Mouse (Mus musculus): Measurements from ENCODE around the gene Nprl3.
A peak's percentile ranks its signal among the peaks of the same experiment; 100 is the strongest.

Gene Nprl3

DNA sequence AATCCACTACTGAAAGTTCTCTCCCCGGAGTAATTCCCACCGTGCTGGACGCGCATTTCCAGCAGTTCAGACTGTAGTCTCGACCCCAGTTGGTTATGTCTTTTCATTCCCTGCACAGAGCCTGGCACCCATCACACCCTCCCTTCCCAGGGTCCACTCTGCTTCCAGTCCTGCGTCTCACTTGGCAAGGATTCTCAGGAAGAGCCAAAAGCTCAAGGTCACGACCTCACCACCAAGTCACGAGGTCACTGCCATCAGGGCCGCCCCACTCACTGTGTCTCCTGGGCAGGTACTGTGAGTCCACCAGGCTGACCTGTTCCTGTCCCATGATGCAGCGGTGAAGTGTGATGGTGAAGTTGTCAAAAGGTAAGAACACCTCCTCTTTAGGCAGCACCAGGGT lies 73.4 kb downstream of the Nprl3 start:
- DNase-seq, result no peak

DNA sequence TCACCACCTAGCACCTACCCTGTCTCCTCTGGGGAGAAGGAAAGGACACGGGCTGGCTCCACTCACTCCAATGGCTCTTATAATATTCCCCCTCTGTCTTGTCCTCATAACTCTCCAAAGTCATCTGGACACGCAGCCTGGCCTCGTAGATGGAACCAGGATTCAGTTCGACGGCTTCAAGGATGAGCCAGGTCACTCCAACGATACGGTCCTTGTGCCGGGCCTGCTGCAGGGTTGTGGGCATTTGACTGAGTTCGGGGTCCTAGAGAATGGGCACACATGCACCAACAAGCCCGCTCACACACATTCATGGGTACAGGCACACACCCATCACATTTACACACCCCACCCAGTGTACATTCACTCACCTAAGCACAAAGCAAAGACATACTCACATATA lies 74.4 kb downstream of the Nprl3 start:
- no peak for DNase-seq

DNA sequence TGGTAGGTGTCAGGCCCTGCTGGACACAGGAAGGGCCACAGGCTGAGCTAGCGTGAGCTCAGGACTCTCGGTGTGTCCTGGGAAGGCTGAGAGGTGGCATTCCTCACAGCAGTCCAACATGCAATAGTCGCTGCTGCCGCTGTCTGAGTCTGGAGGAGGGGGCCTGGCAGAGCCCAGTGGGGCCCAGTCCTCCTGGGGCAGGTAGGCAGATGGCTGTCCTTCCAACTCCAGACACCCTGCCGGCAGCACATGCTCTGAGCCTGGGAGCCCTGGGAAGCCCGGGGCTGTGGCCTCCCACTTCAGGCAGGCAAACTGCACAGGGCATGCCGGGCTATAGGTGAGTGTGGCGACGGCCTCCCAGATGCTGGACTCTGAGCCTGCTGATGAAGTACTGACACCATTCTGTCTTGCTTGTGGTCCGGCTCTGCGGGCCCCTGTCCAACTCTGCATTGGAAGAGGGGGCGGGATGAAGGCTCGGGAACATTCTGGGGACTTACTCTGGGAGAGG lies 76.8 kb downstream of the Nprl3 start:
- no peak for DNase-seq

DNA sequence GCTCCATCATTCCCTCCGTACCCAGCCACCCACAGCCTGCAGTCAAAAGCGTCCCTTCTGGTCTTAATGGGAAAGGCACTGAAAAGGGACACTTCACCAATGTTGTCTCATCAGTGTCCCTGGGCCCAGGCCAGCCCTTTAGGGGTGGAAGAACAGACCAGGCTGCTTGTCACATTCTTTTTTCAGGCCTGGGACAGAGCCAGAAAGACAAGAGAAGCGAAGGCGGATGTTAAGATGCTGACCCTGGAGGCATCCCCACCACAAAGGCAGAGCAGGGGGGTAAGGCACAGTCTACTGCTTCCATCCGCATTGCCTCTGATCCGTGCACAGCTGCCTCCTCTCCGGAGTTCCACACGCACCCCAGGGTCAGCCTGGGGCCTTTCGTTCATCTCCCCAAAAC lies 77.4 kb downstream of the Nprl3 start:
- no peak for DNase-seq

DNA sequence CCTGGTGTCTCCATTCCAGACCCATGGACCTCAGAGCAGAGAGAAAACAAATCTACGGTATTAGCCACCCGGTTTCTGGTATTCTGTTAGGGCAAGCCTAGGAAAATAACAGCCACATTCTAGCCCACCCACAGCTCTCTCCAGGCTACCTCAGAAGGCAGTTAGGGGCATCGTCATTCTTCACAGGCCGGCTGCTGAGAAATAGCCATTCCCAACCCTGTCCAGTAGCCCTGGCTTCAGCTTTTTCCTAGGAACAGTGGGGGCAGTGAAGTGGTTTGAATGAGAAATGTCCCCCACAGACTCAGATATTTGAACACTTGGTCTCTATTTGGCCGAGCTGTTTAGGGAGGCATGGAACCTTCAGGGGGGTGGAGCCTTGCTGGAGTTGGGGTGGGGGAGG lies 78.1 kb downstream of the Nprl3 start:
- no peak for DNase-seq

DNA sequence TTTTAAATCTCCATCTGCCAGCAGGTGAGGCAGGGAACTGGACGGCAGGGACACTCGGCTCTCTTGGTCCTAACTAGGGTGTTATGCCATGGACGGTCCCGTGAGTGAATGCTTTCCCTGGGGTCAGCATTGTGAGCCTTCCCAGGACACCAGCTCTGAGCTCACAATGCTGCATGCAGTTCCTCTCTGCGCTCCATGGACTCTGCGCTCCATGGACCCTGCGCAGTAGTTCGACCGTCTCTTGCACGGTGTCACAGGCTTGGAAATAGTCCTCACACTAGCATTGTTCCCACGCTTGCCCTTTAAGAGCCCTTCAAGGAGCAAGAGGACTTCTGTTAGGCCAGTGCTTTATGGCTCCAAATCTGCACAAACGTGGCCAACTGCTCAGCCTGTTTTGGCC lies 78.6 kb downstream of the Nprl3 start:
- no peak for DNase-seq

DNA sequence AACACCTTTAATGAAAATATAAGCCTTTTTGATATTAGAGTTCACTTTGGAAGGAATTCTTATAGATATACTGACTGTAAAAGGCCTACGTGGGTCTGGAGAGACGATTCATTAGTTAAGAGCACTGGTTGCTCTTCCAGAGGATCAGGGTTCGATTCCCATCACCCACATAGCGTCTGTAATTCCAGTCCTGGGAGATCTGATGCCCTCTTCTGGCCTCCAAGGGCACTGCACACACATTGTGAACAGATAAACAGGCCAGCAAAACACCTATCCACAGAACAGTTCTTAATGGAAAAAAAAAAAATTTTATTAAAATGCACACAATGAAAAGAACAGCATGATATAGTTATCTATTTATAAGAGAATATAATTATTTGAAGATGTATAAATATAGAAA lies 80.3 kb downstream of the Nprl3 start:
- no peak for DNase-seq

DNA sequence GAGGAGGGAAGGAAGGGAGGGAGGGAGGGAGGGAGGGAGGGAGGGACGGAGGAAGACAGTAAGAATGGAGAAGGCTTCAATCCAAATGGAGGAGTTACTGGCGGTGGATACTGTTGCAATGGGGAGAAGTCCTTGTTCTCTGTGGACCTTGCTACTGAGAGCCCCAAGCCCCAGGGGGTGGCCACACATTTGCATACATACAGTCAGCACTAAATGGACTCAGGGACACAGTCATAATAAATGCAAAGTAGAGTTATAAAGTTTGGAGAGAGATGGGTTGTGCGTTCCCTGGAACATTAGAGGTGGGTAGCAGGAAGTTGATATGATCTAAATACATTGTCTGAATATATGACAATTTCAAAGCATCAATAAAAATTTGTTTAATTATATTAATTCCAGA lies 81.5 kb downstream of the Nprl3 start:
- DNase-seq, result no peak

DNA sequence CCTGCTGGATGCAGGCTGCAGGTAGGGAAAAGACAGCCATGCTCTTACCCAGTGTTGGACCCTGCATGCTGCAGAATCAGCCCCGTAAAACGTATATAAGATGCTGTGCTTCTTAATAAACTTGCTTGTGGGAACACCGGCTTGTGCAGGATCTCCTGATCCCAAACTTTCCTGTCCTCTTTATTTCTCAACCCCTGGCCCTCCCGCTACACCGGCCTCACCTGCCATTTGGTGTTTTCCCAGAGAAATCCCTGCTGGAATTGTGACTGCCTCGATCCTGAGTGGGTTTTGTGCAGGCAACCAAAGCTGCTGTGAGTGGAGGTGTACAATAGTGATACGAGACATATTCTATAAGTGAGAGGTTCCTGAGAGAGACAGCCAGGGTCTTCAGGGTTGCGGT lies 83.0 kb downstream of the Nprl3 start:
- no peak for DNase-seq

DNA sequence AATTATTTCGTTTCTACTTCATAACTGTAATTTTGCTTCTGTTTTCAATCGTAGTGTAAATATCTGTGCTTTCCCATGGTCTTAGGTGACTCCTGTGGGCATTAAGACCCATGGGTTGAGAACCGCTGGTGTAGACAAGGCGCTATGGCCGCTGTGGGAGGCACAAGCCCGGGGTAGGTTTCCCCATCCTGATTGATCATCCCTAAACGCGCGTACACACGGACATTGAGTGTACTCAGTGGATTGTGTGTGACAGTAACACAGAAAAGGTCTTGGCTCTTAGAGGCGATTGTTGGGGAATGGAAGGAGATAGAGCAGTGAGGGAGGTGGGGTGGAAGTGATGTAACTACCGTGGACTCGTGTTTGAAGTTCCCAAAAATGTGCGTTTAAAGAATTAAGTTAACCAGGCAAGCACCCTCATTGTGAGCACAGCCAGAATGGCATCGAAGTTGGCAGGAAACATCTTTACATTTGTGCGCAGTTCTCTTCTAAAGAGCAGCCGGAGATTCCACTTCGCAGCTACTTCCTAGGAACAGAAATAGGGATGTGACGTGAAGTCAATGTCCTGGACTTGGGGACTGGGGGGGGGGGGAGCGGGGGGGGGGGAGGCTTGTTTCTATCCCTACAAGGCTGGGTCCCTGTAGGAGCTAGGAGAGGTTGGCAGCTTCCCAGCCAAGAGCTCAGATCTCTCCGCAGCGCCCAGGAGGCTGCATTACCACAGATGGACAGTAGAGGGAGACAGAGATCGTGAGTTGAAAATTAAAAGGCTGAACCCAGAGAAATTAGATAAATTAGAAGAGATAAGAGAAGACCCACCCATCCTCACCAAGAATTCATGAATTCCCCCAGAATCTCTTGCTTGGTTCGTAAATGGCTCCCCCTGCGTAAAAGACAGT lies 85.3 kb downstream of the Nprl3 start:
- DNase-seq, result peak; percentile 57 to 85

DNA sequence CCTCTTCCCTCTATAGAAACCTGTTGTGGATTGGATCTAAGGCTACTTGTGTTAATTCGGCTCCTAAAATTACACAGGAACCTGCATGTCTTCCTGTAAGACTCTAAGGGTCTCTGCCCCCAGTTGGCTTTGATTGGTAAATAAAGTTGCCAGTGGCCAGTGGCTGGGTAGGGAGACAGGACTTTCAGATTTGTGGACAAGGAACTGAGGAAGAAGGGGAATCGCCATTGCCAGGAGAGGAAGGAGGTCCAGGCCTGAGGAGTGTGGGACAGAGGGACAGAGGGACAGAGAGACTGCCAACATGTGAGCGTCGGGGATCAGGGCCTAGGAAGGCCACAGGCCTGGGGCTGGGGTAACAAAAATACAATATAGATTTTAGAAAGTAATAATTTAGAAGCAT lies 86.3 kb downstream of the Nprl3 start:
- no peak for DNase-seq

DNA sequence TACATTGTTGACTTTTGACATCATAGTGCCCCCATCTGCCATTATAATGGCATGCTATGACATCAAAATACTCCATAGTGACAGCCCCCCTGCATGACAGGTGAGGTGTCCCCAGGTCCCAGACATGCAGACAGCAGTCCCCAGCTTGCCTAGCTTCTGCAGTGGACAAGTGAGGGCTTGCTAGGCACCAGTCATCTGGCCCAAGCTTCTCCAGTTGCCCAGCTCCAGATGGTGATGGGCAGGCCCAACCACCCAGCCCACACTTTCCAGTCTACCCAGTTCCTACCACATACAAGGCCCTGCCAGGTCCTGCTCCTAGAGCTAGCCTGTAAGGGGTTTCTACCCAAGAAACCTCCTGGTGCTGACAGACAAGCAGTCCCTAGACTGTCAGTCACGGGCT lies 89.0 kb downstream of the Nprl3 start:
- DNase-seq, result no peak
